Mouse (Mus musculus) lung, embryonic 15.5 days (tissue): ENCODE results near the gene Chid1. TPM values are rescaled to one million over a fixed set of nuclear protein-coding genes. Genes with fewer than 3 reads are reported as not detected.

Source experiments
- ATAC-seq: fragments of 200-750 bp; cut with Nextera tagmentation; 2 replicates; pipeline ENCODE4 v1.8.0; 2017; ENCODE audit warnings: moderate number of reproducible peaks, borderline replicate concordance; ENCODE audit not compliant: low FRiP score, low TSS enrichment; ENCODE audit errors: extremely low read depth
- H3K27ac ChIP-seq: fragments of 300-500 bp; sonication (generic); 2 replicates; pipeline ENCODE4 v1.5.1; 2015; ENCODE audit warnings: moderate library complexity, mild to moderate bottlenecking, inconsistent platforms
- H3K27me3 ChIP-seq: fragments of 300-500 bp; sonication (generic); 2 replicates; pipeline ENCODE4 v1.6.1; 2015; ENCODE audit warnings: inconsistent platforms
- H3K36me3 ChIP-seq: fragments of 300-500 bp; sonication (generic); 2 replicates; pipeline ENCODE4 v1.6.1; 2015; ENCODE audit warnings: inconsistent platforms
- H3K4me1 ChIP-seq: fragments of 300-500 bp; sonication (generic); 2 replicates; pipeline ENCODE4 v1.6.1; 2015; ENCODE audit warnings: inconsistent platforms
- H3K4me2 ChIP-seq: fragments of 300-500 bp; sonication (generic); 2 replicates; pipeline ENCODE4 v1.6.1; 2015; ENCODE audit warnings: inconsistent platforms, mild to moderate bottlenecking, moderate library complexity
- H3K4me3 ChIP-seq: fragments of 300-500 bp; sonication (generic); 2 replicates; pipeline ENCODE4 v1.5.1; 2015; ENCODE audit warnings: mild to moderate bottlenecking, inconsistent platforms
- H3K9ac ChIP-seq: fragments of 300-500 bp; sonication (generic); 2 replicates; pipeline ENCODE4 v1.6.1; 2015; ENCODE audit warnings: inconsistent platforms
- H3K9me3 ChIP-seq: fragments of 300-500 bp; sonication (generic); 2 replicates; pipeline ENCODE4 v1.6.1; 2016; ENCODE audit warnings: inconsistent platforms
- WGBS: fragments of 180-500 bp; shearing (Covaris S2); methylation state at CpG from one replicate; pipeline ENCODE4 v1.1.7; 2015; 5-methylcytosine and 5-hydroxymethylcytosine counted together
- polyA plus RNA-seq: library from polyadenylated mRNA; unstranded; fragments of >200 nt; fragmentation: Nextera tagmentation; extraction: Ambion mirVana; gene quantifications from 2 replicates; pipeline ENCODE4 v1.2.1, GENCODE M21; 2015

The Chid1 gene
- polyA plus RNA-seq, 1 experiment from 2014 or later: 40.9 TPM

DNA sequence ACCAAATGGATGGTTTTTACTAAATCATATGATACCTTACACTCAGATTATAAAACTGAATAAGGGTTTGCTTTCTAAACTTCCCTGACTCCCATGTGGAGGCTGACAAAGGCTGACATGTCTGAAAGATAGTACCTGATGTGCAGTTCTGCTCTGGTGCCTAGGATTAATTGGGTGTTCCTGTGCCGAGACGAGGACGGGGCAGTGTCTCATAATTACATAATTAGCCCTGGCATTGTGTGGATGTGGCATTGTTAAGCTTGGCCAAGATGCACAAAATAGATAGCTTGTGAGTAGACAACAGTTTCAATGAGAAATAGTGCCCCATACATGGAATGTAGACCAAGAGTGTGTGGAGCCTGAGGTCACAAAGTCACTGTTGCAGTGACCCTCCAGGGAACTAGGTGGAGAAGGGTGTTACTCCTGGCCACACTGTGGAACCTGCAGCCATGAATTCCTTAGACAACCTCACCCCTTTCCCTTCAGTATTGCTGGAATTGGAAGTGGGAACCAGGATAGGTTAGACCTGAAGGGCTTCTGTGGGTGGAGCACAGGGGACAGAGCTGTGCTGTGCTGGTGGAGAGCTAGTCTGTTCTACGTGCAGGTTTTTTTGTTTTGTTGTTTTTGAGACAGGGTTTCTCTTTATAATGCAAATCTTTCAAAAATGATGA lies 31.1 kb upstream of the Chid1 start:
- H3K4me3 ChIP-seq: no peak overlapping the region
- no peaks in the 10 kb centered on the region for H3K9me3 ChIP-seq
- WGBS: 77% methylated on average over 4 of the region's 4 CpGs
- no peak overlapping the region for H3K4me2 ChIP-seq
- no peak overlapping the region for H3K9ac ChIP-seq
- H3K27ac ChIP-seq: no peak overlapping the region
- no peaks in the 10 kb centered on the region for H3K27me3 ChIP-seq
- 0 out of 2 replicates have a peak, but pooled peaks cover 3% of the 10 kb centered on the region for H3K4me1 ChIP-seq
- ATAC-seq: no peak
- no peaks in the 10 kb centered on the region for H3K36me3 ChIP-seq

DNA sequence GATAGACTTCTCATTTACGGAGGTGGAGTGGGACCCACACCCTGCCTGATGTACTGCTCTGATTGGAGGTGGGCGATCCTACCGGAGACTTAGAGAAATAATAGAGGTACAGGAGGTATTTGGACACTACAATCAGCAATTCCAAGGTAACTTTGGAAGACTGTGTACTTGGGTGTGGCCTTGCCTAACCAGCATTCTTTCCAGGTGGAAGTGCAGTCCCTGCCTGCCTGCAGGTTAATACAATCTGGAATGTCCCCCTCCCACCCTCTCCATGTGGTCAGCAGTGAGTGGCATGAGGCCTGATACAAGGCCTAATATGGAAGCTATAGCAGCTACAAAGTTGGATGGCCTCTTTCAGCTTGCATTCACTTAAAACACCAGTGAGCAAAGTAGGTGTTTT lies 30.3 kb upstream of the Chid1 start:
- no peak for ATAC-seq
- Histone ChIP-seq H3K4me2 (no peak overlapping the region), H3K27ac (no peak overlapping the region), H3K4me3 (no peak overlapping the region), H3K27me3 (no peaks in the 10 kb centered on the region), H3K36me3 (0 out of 2 replicates have a peak, but pooled peaks cover 3% of the 10 kb centered on the region), H3K4me1 (0 out of 2 replicates have a peak, but pooled peaks cover 3% of the 10 kb centered on the region), H3K9me3 (no peaks in the 10 kb centered on the region), H3K9ac (no peak overlapping the region)
- 76% methylated on average over 3 of the region's 3 CpGs for WGBS

DNA sequence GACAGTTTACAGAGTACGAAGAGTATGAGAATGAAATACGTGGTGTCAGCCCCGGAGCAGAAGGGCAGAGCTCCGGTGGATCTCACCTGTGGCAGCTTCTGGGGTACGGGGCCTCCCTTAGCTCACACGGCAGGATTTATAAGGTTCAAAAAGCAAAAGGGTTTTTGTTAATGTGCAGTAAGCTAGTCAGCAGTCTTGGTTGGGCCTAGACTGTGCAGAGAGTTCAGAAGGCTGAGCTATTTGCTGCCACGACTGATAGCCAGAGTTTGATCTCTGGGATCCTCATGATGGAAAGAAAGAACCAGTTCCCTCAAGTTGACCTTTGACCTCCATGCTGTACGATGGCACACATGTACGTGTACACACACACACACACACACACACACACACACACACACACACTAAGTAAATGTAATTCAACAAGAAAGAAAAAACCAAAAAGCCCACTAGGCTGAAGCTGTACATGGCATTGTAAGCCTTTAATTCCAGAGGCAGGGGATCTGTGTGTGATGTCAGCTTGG lies 29.7 kb upstream of the Chid1 start:
- no peak for ATAC-seq
- H3K4me2 ChIP-seq: no peak overlapping the region
- no peak overlapping the region for H3K9ac ChIP-seq
- WGBS: 73% methylated on average over 9 of the region's 9 CpGs
- H3K4me1 ChIP-seq: 0 out of 2 replicates have a peak, but pooled peaks cover 3% of the 10 kb centered on the region
- no peaks in the 10 kb centered on the region for H3K27me3 ChIP-seq
- H3K4me3 ChIP-seq: no peak overlapping the region
- 0 out of 2 replicates have a peak, but pooled peaks cover 3% of the 10 kb centered on the region for H3K36me3 ChIP-seq
- no peaks in the 10 kb centered on the region for H3K9me3 ChIP-seq
- H3K27ac ChIP-seq: no peak overlapping the region

DNA sequence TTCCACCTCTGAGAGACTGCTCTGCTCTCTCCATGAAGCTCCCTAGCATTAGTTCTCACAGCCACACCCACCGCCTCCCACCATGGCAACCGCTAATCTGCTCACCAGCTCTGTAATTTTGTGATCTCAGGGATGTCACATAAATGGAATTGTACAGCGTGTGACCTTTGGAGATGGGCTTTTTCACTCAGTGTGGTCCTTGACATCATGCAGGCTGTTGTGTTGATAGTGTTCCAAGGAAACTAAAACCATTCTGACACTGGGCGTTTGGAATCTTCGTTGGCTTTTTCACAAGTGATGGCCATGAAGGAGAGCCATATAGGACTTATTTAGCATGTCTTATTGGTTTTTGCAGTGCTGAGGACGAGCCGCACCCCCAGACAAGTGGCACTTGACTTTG lies 26.9 kb upstream of the Chid1 start:
- Histone ChIP-seq H3K9ac (no peak overlapping the region), H3K9me3 (no peaks in the 10 kb centered on the region), H3K36me3 (0 out of 2 replicates have a peak, but pooled peaks cover 3% of the 10 kb centered on the region), H3K4me2 (no peak overlapping the region), H3K4me3 (no peak overlapping the region), H3K27ac (no peak overlapping the region), H3K4me1 (peaks cover 18% of the 10 kb centered on the region), H3K27me3 (no peaks in the 10 kb centered on the region)
- 67% methylated on average over 7 of the region's 7 CpGs for WGBS
- no peak for ATAC-seq

DNA sequence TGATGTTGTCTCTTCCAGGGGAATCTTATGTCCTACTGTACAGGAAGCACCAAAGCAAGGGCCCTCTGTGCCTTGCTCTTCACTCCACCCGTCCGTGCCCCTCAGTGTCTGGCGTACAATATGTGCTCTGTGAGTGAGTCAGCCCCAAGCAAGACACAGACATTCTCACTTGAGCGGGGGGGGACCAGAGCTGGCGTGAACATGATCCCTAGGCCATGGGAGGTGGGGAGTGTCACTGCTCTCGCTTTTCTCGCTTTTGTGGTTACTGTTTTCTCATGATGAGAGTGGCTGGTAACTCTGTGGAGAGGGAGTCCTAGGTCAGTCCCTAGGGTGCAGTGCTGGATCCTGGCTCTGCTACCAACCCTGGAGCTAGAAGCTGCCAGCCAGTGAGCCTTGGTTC lies 24.9 kb upstream of the Chid1 start:
- Histone ChIP-seq H3K4me3 (no peak overlapping the region), H3K9ac (no peak overlapping the region), H3K9me3 (no peaks in the 10 kb centered on the region), H3K27me3 (no peaks in the 10 kb centered on the region), H3K4me1 (peaks cover 22% of the 10 kb centered on the region), H3K27ac (no peak overlapping the region), H3K36me3 (0 out of 2 replicates have a peak, but pooled peaks cover 3% of the 10 kb centered on the region), H3K4me2 (no peak overlapping the region)
- no peak for ATAC-seq
- 74% methylated on average over 7 of the region's 7 CpGs for WGBS

DNA sequence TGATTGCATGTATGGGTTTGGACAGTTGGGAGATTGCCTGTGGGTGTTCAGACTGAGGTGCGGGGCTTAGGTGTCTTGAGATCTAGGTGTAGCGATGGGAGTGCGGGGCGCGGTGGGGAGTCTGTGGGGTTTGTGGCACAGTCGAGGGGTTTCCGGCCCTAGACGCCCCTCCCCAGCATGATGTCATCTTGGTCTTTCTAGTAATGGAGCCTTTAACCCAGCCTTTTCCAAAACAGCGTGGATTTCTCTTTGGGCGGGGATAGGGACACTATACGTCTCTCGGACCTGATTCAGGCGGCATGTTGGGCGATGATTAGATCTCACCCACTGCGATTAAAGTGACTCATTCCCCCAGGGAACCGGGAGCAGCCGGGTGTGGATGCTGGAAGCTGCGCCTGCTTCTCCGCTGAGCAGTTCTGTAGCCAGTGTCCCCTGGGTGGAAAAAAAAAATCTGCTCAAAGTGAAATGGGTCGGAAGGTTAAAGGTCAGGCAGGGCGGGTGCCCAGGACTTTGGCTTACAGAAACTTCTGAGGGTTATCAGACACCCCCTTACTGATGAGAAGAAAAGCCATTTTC lies 23.3 kb upstream of the Chid1 start:
- Histone ChIP-seq H3K9me3 (no peaks in the 10 kb centered on the region), H3K27ac (0 out of 2 replicates have a peak overlapping the region, but pooled peaks have one; percentile 12), H3K4me1 (peaks cover 22% of the 10 kb centered on the region), H3K4me3 (peak overlapping the region; percentile 77), H3K9ac (peak overlapping the region; percentile 95), H3K27me3 (no peaks in the 10 kb centered on the region), H3K4me2 (peak overlapping the region; percentile 94), H3K36me3 (0 out of 2 replicates have a peak, but pooled peaks cover 3% of the 10 kb centered on the region)
- ATAC-seq: peak; percentile 20; the same call in 1 of the 2 replicates
- WGBS: 1% methylated on average over 21 of the region's 21 CpGs

DNA sequence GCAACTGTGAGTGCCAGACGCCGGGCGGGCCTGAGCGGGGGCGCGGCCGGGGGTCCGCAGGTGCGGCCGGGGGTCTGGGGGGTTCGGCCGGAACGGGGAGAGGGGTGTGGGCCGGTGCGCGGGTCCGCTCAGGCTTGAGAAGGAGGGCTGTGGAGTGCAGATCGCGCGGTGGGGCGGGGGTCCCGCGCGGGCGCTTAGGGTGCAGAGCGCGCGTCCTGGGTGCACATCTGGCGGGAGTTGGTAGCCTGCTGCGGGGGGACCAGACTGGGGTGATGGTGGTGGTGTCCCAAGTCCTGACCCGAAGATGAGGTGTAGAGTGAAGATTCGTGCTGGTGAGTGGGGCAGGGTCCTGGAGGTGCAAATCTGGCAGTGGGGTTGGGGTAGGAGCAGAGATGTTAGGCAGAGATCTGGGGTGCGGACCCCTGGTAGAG lies 22.8 kb upstream of the Chid1 start:
- peak; percentile 37 for ATAC-seq
- Histone ChIP-seq H3K27me3 (no peaks in the 10 kb centered on the region), H3K4me2 (peak overlapping the region; percentile 94), H3K4me1 (peaks cover 21% of the 10 kb centered on the region), H3K9ac (peak overlapping the region; percentile 95), H3K9me3 (no peaks in the 10 kb centered on the region), H3K4me3 (peak overlapping the region; percentile 77), H3K27ac (peak overlapping the region; percentile 73), H3K36me3 (0 out of 2 replicates have a peak, but pooled peaks cover 3% of the 10 kb centered on the region)
- 1% methylated on average over 33 of the region's 33 CpGs for WGBS

DNA sequence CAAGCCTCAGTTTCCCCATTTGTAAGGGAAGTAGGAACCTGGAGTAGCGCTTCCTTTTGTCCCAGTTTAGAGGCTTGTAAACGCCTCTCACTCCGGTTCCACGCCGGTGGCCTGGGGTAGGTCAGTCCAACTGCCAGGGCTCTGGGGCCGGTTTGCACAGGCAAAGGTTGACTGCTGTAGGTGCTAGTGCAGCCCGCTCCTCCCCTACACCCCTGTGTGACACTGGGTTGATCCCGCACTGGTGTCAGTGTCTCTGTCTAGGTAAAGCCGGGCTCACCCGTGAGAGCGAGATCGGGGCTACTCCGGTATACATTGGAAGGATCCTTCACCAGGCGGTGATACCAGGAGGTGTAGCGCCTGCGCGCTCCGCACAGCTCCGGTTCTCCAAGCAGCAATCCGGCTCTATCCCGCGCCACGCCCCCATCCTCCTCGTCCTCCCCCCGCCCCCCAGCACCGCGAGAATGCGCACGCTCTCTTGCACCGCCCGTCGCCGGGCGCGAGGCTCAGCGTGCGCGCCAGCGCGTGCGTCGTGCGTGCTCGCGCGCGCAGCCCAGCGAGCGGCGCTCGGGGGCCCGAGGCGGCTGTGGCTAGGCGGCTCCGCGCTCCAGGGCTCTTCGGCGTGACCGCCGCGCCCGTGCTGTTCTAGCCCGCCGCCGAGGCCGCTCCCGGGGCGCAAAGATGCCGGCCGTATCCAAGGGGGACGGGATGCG lies 22.2 kb upstream of the Chid1 start, which contains the start of gene Ap2a2:
Gene Ap2a2, plus strand, starts transcription at position 492 of the 710 bp plus-strand sequence.
- Histone ChIP-seq H3K9me3 (no peaks in the 10 kb centered on the region), H3K27ac (peak within 1 kb of the TSS; percentile 73), H3K4me3 (peak within 1 kb of the TSS; percentile 77), H3K4me2 (peak within 1 kb of the TSS; percentile 94), H3K36me3 (0 out of 2 replicates have a peak, but pooled peaks cover 3% of the 10 kb centered on the region), H3K9ac (peak within 1 kb of the TSS; percentile 95), H3K27me3 (no peaks in the 10 kb centered on the region), H3K4me1 (peaks cover 19% of the 10 kb centered on the region)
- ATAC-seq: peak; percentile 95
- under 1% methylated on average over 72 of the region's 72 CpGs for WGBS

DNA sequence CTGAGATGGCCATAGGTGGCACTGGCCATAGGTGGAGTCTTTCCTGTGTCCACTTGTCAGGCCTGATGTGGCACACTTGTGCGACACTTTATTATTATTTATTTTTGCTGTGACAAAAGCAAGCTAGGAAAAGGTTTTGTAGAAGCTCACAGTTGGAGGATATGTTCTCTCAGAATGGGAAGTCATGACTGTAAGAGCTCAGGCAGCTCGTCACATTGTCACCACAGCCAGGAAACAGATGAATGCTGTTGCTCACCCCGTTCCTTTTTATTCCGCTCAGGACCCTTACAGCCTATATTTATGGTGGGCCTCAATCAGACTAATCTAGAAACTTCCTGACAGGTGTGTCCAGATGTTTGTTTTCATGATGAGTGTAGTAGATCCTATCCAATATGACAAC lies 20.8 kb upstream of the Chid1 start:
- Histone ChIP-seq H3K4me1 (peaks cover 19% of the 10 kb centered on the region), H3K9ac (no peak overlapping the region), H3K27ac (no peak overlapping the region), H3K36me3 (0 out of 2 replicates have a peak, but pooled peaks cover 3% of the 10 kb centered on the region), H3K27me3 (no peaks in the 10 kb centered on the region), H3K9me3 (no peaks in the 10 kb centered on the region), H3K4me3 (no peak overlapping the region), H3K4me2 (no peak overlapping the region)
- WGBS: 74% methylated on average over 4 of the region's 4 CpGs
- no peak for ATAC-seq

DNA sequence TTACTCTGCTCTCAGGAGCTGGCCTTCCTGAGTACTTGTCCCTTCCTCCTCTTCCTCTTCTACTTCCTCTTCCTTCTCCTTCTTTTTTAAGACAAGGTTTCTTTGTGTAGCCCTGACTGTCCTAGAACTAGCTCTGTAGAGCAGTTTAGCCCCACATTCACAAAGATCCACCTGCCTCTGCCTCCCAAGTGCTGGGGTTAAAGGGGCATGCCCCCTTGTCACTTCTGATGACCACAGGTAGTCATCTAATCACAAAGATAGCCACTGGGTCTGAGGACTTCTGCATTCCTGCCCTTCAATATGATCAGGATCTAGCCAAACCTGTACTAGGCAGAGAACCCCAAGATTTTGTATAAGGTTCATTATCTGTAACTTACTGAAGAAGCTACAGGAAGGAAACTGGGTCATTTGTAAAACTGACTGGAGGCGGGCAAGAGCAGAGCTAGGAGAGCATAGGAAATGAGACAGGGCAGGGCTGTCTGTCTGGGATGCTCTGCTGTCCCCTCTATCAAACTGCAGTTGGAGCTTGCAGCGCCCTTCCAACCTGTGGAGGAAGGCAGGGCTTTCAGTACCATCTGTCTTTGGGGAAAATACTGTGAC lies 20.2 kb upstream of the Chid1 start:
- WGBS: 57% methylated on average over 2 of the region's 2 CpGs
- no peak overlapping the region for H3K4me3 ChIP-seq
- H3K4me1 ChIP-seq: peaks cover 19% of the 10 kb centered on the region
- H3K9me3 ChIP-seq: no peaks in the 10 kb centered on the region
- no peak overlapping the region for H3K4me2 ChIP-seq
- no peaks in the 10 kb centered on the region for H3K36me3 ChIP-seq
- no peak overlapping the region for H3K27ac ChIP-seq
- H3K27me3 ChIP-seq: no peaks in the 10 kb centered on the region
- no peak for ATAC-seq
- H3K9ac ChIP-seq: no peak overlapping the region

DNA sequence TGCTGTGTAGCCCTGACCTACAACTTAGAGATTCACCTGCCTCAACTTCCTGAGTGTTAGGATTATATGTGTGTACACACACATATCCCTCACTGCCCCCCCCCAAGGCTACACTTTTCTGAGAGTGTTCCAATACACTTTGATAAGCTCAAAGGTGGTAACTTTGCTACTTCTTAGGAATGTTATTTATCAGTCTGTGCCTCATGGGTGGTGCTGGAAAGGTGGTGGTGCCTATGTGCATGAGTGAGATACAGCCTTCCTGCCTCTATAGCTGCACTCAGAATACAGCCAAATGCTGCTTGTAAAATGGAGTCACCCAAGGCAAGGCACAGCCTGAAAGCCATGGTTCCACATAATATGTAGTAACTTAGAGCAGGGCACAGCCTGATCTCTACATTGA lies 19.3 kb upstream of the Chid1 start:
- H3K27ac ChIP-seq: no peak overlapping the region
- H3K4me1 ChIP-seq: peaks cover 17% of the 10 kb centered on the region
- ATAC-seq: no peak
- H3K27me3 ChIP-seq: no peaks in the 10 kb centered on the region
- no peak overlapping the region for H3K4me2 ChIP-seq
- no peaks in the 10 kb centered on the region for H3K36me3 ChIP-seq
- H3K4me3 ChIP-seq: no peak overlapping the region
- no peak overlapping the region for H3K9ac ChIP-seq
- H3K9me3 ChIP-seq: no peaks in the 10 kb centered on the region
